Mouse (Mus musculus): ENCODE measurements around the gene Enc1.

Gene Enc1

DNA sequence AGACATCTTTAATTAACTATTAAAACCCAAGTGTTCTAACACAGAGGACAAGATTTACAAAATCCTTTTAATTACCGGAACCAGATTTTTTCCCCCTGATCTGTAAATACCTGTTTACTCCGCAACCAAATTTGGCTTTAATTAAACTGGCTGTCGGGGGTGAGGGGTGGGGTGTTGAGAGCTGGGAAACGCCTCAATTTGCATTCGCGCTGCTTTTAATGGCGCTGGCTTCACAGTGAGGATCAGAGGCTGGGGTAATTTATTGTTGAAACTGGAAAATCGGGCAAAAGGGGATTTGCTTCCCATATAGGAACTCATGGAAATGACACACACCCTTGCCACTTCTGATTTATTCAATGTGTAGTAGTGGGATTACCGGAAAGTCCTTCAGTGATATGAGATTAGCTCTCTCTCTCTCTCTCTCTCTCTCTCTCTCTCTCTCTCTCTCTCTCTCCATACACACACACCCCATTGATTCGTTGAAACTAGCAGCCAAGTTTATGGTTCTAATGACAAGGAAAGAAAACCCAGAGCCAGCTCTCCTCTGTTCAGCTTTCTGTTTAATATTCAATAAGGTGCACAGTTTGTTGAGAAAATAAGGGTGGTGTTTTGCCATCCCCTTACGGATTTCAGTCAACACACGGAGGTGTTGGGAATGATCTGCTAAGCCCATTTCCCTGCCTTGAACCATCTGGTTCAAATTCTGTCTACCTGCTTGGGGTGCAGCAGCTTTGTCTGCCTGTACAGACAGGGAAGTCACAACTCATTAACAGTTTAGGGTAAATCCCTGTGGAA, 51.7 kb downstream of the Enc1 start:
- no peak for DNase-seq (ENCODE audit: low read depth)

DNA sequence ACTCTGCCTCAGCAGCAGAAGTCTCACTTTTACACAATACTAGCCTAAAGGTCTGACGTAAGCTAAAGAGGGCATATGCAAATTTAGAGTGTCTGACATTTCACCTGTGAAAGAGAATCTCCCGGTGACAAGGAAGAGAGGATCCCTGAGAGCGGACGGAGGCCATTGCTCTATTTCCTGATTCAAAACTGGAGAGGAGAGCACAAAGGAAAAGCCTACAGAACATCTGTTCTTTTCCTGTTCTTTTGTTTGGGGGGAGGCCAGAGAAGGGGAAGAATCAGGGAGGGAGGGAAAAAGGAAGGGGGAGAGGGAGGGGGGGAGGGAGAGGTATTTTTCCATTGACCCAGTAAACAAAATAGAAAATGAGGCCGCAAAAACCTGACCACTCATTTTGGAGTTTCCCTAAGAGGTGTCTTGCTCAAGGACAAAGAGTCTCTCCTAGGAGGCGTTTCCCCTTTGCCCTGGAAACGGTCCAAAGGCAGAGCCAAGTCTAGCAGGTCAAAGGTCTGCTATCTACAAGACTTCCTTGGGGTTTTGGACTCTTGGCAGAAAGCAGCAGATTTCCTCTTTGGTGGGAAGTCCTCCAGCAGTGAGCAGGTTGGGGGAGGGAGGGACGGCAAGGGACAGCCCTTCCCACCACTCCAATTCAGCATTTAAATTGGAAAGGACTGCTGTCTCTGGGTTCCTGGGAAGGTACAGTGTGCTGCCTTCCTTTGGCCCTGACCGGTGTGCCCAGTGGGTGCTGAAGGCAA, 54.4 kb downstream of the Enc1 start:
- peak; percentile 3 for DNase-seq (ENCODE audit: low read depth)

DNA sequence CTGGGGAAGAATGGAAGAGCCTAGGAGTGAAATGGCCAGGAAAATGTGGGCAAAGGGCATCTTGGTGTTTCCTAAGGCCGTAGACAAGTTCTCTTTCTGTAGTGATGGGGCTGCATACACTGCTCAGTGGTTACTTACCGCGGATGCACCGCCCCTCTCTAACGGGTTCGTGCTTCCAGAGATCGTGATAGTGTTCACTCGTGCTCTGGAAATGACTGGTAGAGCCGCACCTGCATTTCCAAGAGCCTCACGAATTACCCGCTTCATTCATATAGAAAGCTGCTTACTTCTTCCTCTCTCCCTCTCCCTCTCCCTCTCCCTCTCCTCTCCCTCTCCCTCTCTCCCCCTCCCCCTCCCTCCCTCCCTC, 54.9 kb downstream of the Enc1 start:
- peak; percentile 6 for DNase-seq (ENCODE audit: low read depth)

DNA sequence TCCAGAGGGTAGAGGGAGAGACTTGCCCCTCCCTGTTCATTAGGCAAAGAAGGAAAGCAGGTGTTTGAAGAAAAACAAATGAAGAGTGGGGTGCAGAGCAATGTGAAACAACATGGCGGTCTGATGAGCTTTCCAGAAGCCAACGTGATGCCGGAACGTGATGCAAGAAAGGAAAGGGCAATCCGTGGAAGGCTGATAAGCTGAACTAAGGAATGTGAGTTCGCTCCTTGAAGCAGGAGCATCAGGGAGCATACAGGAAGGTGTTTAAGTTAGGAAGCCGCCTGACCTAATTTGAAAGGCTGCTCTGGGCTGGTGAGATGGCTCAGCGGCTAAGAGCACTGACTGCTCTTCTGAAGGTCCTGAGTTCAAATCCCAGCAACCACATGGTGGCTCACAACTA, 55.4 kb downstream of the Enc1 start:
- DNase-seq (ENCODE audit: low read depth) = no peak

DNA sequence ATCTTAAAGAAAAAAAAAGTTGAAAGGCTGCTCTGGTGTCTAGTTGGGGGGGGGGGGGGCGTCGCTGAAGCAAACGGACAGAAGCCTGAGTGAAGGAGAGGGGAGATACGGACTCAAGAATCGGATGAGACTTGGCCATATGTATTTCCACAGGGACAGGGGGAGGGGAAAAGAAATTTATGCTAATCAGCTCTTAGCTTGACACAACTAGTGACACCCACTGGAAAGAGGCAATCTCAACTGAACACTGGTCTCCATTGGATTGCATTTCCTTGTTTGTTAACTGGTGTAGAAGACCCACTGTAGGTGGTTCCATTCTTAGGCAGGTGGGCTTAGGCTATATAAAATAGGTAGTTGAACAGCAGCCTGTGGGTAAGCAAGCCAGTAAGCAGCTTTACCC, 55.9 kb downstream of the Enc1 start:
- no peak for DNase-seq (ENCODE audit: low read depth)

DNA sequence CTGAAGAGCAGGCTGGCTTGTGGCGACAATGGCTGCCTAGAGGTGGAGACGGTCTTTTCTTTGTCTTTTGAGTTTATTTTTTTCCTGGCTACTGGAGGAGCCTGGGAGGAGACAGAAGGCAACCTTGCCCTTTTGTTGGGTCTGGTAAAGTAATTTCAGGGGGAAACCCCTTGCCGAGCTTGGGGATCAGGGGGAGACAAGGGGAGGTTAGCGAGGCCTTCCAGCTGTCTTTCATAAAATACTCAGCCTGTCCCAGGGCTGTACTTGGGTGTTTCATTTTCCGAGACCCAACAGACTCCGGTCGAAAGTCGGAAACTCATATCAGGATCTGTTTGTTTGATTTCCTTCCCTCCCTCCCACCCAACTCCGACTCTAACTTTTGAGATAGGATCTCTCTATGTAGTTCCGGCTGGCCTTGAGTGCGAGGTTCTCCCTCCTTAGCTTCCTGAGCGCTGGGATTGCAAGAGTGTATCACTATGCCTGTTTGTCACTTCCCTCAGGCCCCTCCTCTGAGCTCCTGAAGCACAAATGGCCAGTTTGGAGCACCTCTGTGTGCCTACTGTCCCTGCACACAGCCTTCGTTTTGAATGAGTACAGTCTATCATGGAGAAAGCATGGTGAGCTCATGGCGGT, 56.6 kb downstream of the Enc1 start:
- DNase-seq (ENCODE audit: low read depth) = no peak

DNA sequence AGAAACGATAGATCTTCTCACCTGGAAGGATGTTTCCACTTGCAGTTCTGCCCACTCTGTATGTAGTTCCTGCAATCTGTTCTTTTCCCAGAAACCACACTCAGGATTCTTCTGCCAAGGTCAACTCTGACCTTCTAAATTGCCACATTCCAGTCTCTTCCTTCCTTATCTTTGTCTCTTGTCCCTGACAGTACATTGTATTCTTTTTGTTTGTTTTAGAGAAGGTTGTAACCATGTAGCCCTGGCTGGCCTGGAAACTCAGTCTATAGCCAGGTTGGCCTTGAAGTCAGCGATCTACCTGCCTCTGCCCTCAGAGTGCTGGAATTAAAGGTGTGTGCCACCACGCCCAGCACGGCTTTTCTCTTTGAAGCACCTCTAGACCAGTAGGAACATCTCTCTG, 58.0 kb downstream of the Enc1 start:
- no peak for DNase-seq (ENCODE audit: low read depth)

DNA sequence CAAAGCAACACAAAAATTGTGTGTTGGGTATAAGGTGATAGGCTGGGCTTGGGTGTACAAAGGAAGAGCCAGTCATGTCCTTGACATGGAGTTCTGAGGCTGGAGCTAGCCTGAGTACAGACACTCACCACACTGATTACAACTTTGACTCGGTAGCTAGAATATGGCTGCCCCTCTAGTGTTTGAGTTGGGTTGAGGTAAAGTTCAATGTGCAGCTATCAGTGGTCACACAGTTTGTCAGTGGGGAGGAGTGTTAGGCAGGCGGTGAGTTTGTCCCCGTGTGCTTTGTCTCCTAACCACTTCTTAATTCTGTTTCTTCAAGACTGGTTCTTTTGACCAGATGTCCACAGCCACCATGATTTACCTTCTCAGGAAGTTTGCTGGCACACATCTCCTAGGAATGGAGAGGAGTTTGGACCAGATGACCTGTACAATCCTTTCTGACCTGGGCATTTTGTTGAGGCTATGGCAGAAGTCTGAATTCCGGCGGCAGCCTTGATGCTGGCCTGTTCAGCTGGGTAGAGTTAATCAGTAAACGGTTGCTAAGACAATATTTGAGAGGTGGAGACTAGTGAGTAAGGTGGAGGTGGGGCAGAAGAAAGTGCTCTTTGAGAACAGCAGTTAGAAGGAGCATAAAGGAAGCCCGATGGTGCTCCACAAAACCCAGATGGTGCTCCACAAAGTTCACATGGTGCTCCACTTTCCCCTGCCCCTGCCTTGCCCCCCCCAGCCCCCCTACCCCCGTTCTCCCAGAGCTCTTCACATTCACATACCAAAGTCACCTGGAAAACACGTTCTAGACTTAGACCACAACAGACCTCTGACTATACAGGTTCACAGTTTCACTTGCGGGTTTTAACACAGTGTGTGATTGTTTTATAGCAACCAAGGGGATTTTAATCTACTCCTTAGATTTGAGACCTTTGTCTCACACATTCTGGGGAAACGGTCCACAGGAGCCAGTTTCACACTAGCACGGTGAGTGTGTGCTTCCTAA, 59.3 kb downstream of the Enc1 start:
- no peak for DNase-seq (ENCODE audit: low read depth)
